Mouse (Mus musculus) megakaryocyte, embryonic 14.5 days (primary cell): ENCODE results near the gene Psme3.

Experiments used
- FLI1 ChIP-seq: IDR thresholded peaks from 2 replicates; pipeline ENCODE4 v1.6.1; 2012; ENCODE audit warnings: low read length, inconsistent platforms, mixed read lengths
- GATA1 ChIP-seq: IDR thresholded peaks from 3 replicates; pipeline ENCODE4 v1.6.1; 2012; ENCODE audit warnings: mixed read lengths, low read length, inconsistent platforms, borderline replicate concordance

GRCm38 (mm10) chr11:101359776-101360175 lies 43.8 kb downstream of the Psme3 start:
- no peak for TF ChIP-seq GATA1
- TF ChIP-seq FLI1, result no peak
